ENCODE assay signal across 8 mouse cellular contexts in the genomic region with DNA sequence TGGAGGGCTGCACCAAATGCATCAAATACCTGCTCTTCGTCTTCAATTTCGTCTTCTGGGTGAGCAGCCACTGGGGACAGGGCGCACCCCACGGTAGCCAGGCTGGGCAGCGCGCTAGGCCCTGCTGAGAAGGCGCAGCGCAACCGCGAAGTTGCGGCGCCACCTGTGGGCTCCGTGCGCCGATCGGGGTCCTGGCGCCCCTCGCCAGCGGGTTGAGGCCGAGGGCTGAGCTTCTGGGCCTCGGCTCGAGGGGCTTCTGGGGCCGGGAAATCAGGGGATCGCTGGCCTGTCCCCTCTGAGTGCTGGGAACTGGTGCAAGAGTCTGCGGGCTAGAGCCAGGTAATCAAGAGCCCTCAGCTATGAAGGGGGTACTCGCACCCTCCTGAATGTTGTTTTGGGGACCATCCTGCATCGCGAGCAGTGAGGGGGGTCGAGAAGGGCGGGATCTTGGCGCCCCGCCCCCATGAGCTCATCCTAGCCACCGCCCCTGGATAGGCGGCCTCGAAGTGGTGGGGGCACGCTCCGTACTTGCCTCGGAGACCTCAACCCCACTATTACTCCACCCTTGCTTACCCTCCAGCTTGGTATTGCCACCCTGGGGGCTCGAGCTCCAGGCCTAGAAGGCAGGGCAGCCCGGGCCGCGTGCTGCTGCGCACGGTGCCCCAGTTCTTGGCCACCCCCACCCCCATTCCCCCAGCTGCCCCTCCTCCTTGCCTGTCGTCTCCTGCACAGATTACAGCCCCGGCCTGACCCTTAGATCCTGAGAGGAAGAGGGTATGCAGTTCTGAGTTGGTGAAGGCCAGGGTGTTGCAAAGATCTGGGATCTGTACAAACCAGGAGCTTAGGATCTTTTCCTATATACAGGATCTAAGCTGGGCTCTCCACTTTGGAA. TPM values are rescaled to one million over a fixed set of nuclear protein-coding genes. Genes with fewer than 3 reads are reported as not detected.
A peak's percentile ranks its signal among the peaks of the same experiment; 100 is the strongest.
DNase-seq lines count a peak whose midpoint lies in the region; ATAC-seq and TF ChIP-seq lines count a peak whose summit lies in the region.

No protein-coding gene starts in this region.

- intact Hi-C loops in heart, postnatal 25 days (cut with DNase I), result loop anchor here (1.0 kb wide), 1 partner anchor 45 kb away; no protein-coding TSS in a partner anchor

- peak; percentile 36 for TF ChIP-seq POLR2A in ES-Bruce4 (IDR thresholded peaks at IDR 0.05; ENCODE audit: insufficient read depth, low read length)

- DNase-seq in brain, adult 2 months (ENCODE audit: low read depth, low spot score), result peak; percentile 56
- peak; percentile 56 for DNase-seq in heart, postnatal 25 days (ENCODE audit: low spot score)
- DNase-seq in layer of hippocampus, postnatal 14 days (ENCODE audit: low spot score in 2 of 2), result peak; percentile 76
- peak; percentile 74 for DNase-seq in lung, postnatal 0 days (ENCODE audit: low spot score)
- peak; percentile 63 for DNase-seq in ovary, postnatal 10 days (ENCODE audit: low spot score)
- DNase-seq in thymus, postnatal 4 days, result peak; percentile 88

- TF ChIP-seq EP300 in ES-Bruce4 (IDR thresholded peaks at IDR 0.05; ENCODE audit: insufficient read depth, low read depth, low read length), result 0 out of 2 replicates have a peak, but pooled peaks have one; percentile 15
- no peak for TF ChIP-seq EP300 in lung, postnatal 0 days (IDR thresholded peaks at IDR 0.05)

- H3K27ac ChIP-seq in ES-Bruce4 (ENCODE audit: insufficient read depth, low read length), result peak overlapping the region; percentile 46
- peak overlapping the region; percentile 82 for H3K27ac ChIP-seq in forebrain, embryonic 12.5 days
- peak overlapping the region; percentile 94 for H3K27ac ChIP-seq in lung, postnatal 0 days (ENCODE audit: low read length)

- H3K4me1 ChIP-seq in ES-Bruce4 (ENCODE audit: control insufficient read depth, insufficient read depth, low read length), result no peaks in the 10 kb centered on the region
- peaks cover 42% of the 10 kb centered on the region for H3K4me1 ChIP-seq in forebrain, embryonic 12.5 days
- peaks cover 50% of the 10 kb centered on the region for H3K4me1 ChIP-seq in lung, postnatal 0 days (ENCODE audit: insufficient read depth, low read depth, low read length)

- WGBS in forebrain, embryonic 12.5 days, result under 1% methylated on average over 46 of the region's 46 CpGs
- WGBS in lung, postnatal 0 days, result under 1% methylated on average over 44 of the region's 46 CpGs

- no peaks in the 10 kb centered on the region for H3K9me3 ChIP-seq in ES-Bruce4 (replicated peaks; ENCODE audit: control insufficient read depth, insufficient read depth, low read length, poor library complexity, severe bottlenecking)
- H3K9me3 ChIP-seq in forebrain, embryonic 12.5 days, result no peaks in the 10 kb centered on the region
- no peaks in the 10 kb centered on the region for H3K9me3 ChIP-seq in lung, postnatal 0 days (ENCODE audit: low read length)

- no peaks in the 10 kb centered on the region for H3K27me3 ChIP-seq in ES-Bruce4 (ENCODE audit: control insufficient read depth, insufficient read depth, low read length, poor library complexity, severe bottlenecking)
- H3K27me3 ChIP-seq in forebrain, embryonic 12.5 days, result no peaks in the 10 kb centered on the region
- no peaks in the 10 kb centered on the region for H3K27me3 ChIP-seq in lung, postnatal 0 days (replicated peaks; ENCODE audit: insufficient read depth, low read length)

- peak; percentile 70 for ATAC-seq in forebrain, embryonic 12.5 days (ENCODE audit: low FRiP score)
- ATAC-seq in lung, postnatal 0 days, result peak; percentile 58

- no peak for TF ChIP-seq CTCF in ES-Bruce4 (IDR thresholded peaks at IDR 0.05; ENCODE audit: low read depth, low read length)
- peak; percentile 53 for TF ChIP-seq CTCF in lung, postnatal 0 days (IDR thresholded peaks at IDR 0.05)

- H3K36me3 ChIP-seq in ES-Bruce4 (ENCODE audit: control insufficient read depth, insufficient read depth, low read length, poor library complexity, severe bottlenecking), result peaks cover 30% of the 10 kb centered on the region
- peaks cover 9% of the 10 kb centered on the region for H3K36me3 ChIP-seq in forebrain, embryonic 12.5 days (replicated peaks)
- H3K36me3 ChIP-seq in lung, postnatal 0 days (ENCODE audit: insufficient read depth, low read length), result no peaks in the 10 kb centered on the region

- peak overlapping the region; percentile 92 for H3K4me2 ChIP-seq in forebrain, embryonic 12.5 days
- H3K4me2 ChIP-seq in lung, postnatal 0 days (replicated peaks; ENCODE audit: low read depth, low read length), result peak overlapping the region; percentile 86

- peak overlapping the region; percentile 93 for H3K9ac ChIP-seq in ES-Bruce4 (ENCODE audit: low read depth, poor library complexity, severe bottlenecking)
- H3K9ac ChIP-seq in forebrain, embryonic 12.5 days, result peak overlapping the region; percentile 89
- H3K9ac ChIP-seq in lung, postnatal 0 days (replicated peaks; ENCODE audit: low read depth), result peak overlapping the region; percentile 88

- H3K4me3 ChIP-seq in ES-Bruce4 (ENCODE audit: low read depth, low read length), result peak overlapping the region; percentile 89
- H3K4me3 ChIP-seq in forebrain, embryonic 12.5 days (replicated peaks), result peak overlapping the region; percentile 88
- peak overlapping the region; percentile 90 for H3K4me3 ChIP-seq in lung, postnatal 0 days (ENCODE audit: low read depth, low read length)

RNA-seq across cellular contexts. Expression of gene Cd81, which starts 0.7 kb away (rescaled TPM):
- polyA plus RNA-seq in ES-Bruce4 (2011; ENCODE audit: insufficient read depth, insufficient read length, low read depth, missing spikeins), result 392 and 406 TPM in 2 replicates
- polyA plus RNA-seq in forebrain, embryonic 12.5 days (2016; fragmentation: Nextera tagmentation; extraction: Ambion mirVana), result 199 and 205 TPM in 2 replicates
- 100 to 1,000 TPM; 424 to 455 TPM for total RNA-seq in heart, postnatal 25 days (2021)
- 100 to 1,000 TPM; 495 to 503 TPM for total RNA-seq in layer of hippocampus, postnatal 14 days (2021)
- polyA plus RNA-seq in lung, postnatal 0 days (2015; fragmentation: Nextera tagmentation; extraction: Ambion mirVana), result 724 and 747 TPM in 2 replicates

RNA-seq across cellular contexts. Expression of gene Tssc4, which starts 15.8 kb away (rescaled TPM):
- polyA plus RNA-seq in ES-Bruce4 (2011; ENCODE audit: insufficient read depth, insufficient read length, low read depth, missing spikeins), result 18.2 and 21.0 TPM in 2 replicates
- 106 and 108 TPM in 2 replicates for polyA plus RNA-seq in forebrain, embryonic 12.5 days (2016; fragmentation: Nextera tagmentation; extraction: Ambion mirVana)
- total RNA-seq in heart, postnatal 25 days (2021), result 10 to 100 TPM; 13.8 to 19.6 TPM
- 10 to 100 TPM; 51.8 to 56.9 TPM for total RNA-seq in layer of hippocampus, postnatal 14 days (2021)
- 52.3 and 54.5 TPM in 2 replicates for polyA plus RNA-seq in lung, postnatal 0 days (2015; fragmentation: Nextera tagmentation; extraction: Ambion mirVana)

RNA-seq across cellular contexts. Expression of gene Trpm5, which starts 41.2 kb away (rescaled TPM):
- polyA plus RNA-seq in ES-Bruce4 (2011; ENCODE audit: insufficient read depth, insufficient read length, low read depth, missing spikeins), result not detected in 2 replicates
- polyA plus RNA-seq in forebrain, embryonic 12.5 days (2016; fragmentation: Nextera tagmentation; extraction: Ambion mirVana), result 1.1 and 1.3 TPM in 2 replicates
- total RNA-seq in heart, postnatal 25 days (2021), result not detected
- under 1 TPM; 0.24 to 0.44 TPM for total RNA-seq in layer of hippocampus, postnatal 14 days (2021)
- 0.65 and 0.72 TPM in 2 replicates for polyA plus RNA-seq in lung, postnatal 0 days (2015; fragmentation: Nextera tagmentation; extraction: Ambion mirVana)

RNA-seq across cellular contexts. Expression of gene Tspan32, which starts 48.4 kb away (rescaled TPM):
- not detected in 2 replicates for polyA plus RNA-seq in ES-Bruce4 (2011; ENCODE audit: insufficient read depth, insufficient read length, low read depth, missing spikeins)
- 1.3 and 1.5 TPM in 2 replicates for polyA plus RNA-seq in forebrain, embryonic 12.5 days (2016; fragmentation: Nextera tagmentation; extraction: Ambion mirVana)
- 1 to 10 TPM in 1 of 2 experiments, under 1 TPM in 1; 0.34 to 1.5 TPM for total RNA-seq in heart, postnatal 25 days (2021)
- under 1 TPM in 1 of 2 experiments, not detected in 1; 0.19 TPM for total RNA-seq in layer of hippocampus, postnatal 14 days (2021)
- 6.1 and 7.8 TPM in 2 replicates for polyA plus RNA-seq in lung, postnatal 0 days (2015; fragmentation: Nextera tagmentation; extraction: Ambion mirVana)

RNA-seq across cellular contexts. Expression of gene Kcnq1, which starts 52.9 kb away (rescaled TPM):
- not detected in 2 replicates for polyA plus RNA-seq in ES-Bruce4 (2011; ENCODE audit: insufficient read depth, insufficient read length, low read depth, missing spikeins)
- polyA plus RNA-seq in forebrain, embryonic 12.5 days (2016; fragmentation: Nextera tagmentation; extraction: Ambion mirVana), result 0.87 and 0.94 TPM in 2 replicates
- 10 to 100 TPM; 37.4 to 37.7 TPM for total RNA-seq in heart, postnatal 25 days (2021)
- total RNA-seq in layer of hippocampus, postnatal 14 days (2021), result 1 to 10 TPM; 1.0 to 1.6 TPM
- polyA plus RNA-seq in lung, postnatal 0 days (2015; fragmentation: Nextera tagmentation; extraction: Ambion mirVana), result 11.8 and 13.0 TPM in 2 replicates

Comparison
In these comparisons a context has a peak if more than half of its experiments do, and no peak if none do; other contexts are left out.
1. Peak in every context shown above with its lines: DNase-seq, ATAC-seq, H3K4me3 ChIP-seq and H3K27ac ChIP-seq.